Mouse (Mus musculus): ENCODE data around the gene Rabl2. TPM values are rescaled to one million over a fixed set of nuclear protein-coding genes. Genes with fewer than 3 reads are reported as not detected.
A peak's percentile ranks its signal among the peaks of the same experiment; 100 is the strongest.

Rabl2 gene
- polyA plus RNA-seq, 1 experiment from 2014 or later, result 81.8 TPM

DNA sequence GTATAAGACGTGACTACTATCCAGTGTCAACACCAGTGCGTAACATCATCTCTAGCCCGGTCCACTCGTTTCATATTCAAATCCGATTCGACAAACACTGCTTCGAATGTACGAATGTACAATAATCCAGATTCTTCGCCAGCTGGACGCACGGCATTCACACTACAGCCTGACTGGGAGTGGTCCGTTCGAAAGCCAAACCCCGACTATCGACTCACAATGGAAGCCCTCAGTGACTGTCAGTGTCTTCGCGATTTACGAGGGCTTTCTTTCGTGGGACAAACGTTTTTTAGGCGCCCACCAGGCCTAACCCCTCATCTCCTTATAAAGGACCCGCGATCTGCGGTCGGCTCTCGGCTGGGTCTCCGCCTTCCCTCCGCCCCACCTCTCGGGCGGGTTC, 406 bp downstream of the Rabl2 start:
- no peak for ATAC-seq
- peak overlapping the region; percentile 76 for H3K4me2 ChIP-seq (ENCODE audit: low read length)
- H3K27me3 ChIP-seq (replicated peaks; ENCODE audit: control insufficient read depth, insufficient read depth, low read length), result no peaks in the 10 kb centered on the region
- peak overlapping the region; percentile 79 for H3K27ac ChIP-seq (ENCODE audit: low read depth, low read length)
- H3K9ac ChIP-seq (ENCODE audit: low read depth, low read length), result peak overlapping the region; percentile 69
- no peaks in the 10 kb centered on the region for H3K9me3 ChIP-seq (ENCODE audit: control insufficient read depth, low read length)
- under 1% methylated on average over 30 of the region's 30 CpGs for WGBS
- H3K36me3 ChIP-seq (ENCODE audit: control insufficient read depth, insufficient read depth, low read length), result no peaks in the 10 kb centered on the region
- H3K4me3 ChIP-seq (ENCODE audit: low read length), result peak overlapping the region; percentile 58
- peaks cover 14% of the 10 kb centered on the region for H3K4me1 ChIP-seq (ENCODE audit: control insufficient read depth, insufficient read depth, low read depth, low read length)

DNA sequence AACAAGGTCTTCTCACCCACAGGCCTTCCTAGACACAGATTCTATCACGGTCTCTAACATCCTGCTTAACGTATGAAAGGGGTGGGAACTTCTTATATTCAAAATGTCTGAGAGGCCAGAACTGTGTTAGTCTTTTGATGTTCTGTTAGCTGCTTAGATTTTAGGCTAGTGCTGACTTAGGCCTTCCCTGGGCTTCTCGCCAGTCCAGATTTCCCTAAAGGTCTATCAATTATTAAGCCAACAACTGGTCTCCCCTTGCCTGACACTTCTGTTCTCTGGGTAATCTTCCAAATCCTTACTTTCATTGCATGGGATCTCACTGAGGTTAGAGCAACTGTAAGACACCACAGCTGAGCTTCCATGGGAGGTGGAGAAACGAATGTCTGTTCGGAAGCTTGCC, 2.6 kb downstream of the Rabl2 start:
- no peak overlapping the region for H3K9ac ChIP-seq (ENCODE audit: low read depth, low read length)
- no peak for ATAC-seq
- H3K27ac ChIP-seq (ENCODE audit: low read depth, low read length), result no peak overlapping the region
- no peak overlapping the region for H3K4me3 ChIP-seq (ENCODE audit: low read length)
- no peak overlapping the region for H3K4me2 ChIP-seq (ENCODE audit: low read length)
- no peaks in the 10 kb centered on the region for H3K36me3 ChIP-seq (ENCODE audit: control insufficient read depth, insufficient read depth, low read length)
- no peaks in the 10 kb centered on the region for H3K9me3 ChIP-seq (ENCODE audit: control insufficient read depth, low read length)
- 78% methylated on average over 5 of the region's 5 CpGs for WGBS
- peaks cover 14% of the 10 kb centered on the region for H3K4me1 ChIP-seq (ENCODE audit: control insufficient read depth, insufficient read depth, low read depth, low read length)
- H3K27me3 ChIP-seq (replicated peaks; ENCODE audit: control insufficient read depth, insufficient read depth, low read length), result no peaks in the 10 kb centered on the region

DNA sequence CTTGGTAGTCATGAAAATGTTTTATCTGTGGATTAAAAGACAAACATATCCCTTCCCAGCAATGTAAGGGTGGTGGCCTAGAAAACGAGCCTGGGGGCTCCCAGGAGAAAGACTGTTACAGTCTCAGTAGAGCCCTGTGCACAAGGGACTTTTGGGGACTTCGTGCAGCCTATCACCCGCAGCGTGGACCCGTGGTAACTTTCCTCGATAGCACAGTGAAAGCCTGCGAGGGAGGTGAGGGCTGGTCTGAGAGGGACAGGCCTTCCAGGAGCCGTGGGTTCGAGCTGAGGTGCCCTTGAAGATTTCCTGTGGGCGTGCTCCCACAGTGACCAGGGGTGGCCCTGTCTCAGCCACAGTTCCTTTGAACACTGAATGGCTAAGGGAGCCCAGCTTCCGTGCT, 6.1 kb downstream of the Rabl2 start:
- H3K36me3 ChIP-seq (ENCODE audit: control insufficient read depth, insufficient read depth, low read length), result peaks cover 11% of the 10 kb centered on the region
- H3K4me3 ChIP-seq (ENCODE audit: low read length), result no peak overlapping the region
- no peak for ATAC-seq
- no peaks in the 10 kb centered on the region for H3K27me3 ChIP-seq (replicated peaks; ENCODE audit: control insufficient read depth, insufficient read depth, low read length)
- H3K9me3 ChIP-seq (ENCODE audit: control insufficient read depth, low read length), result no peaks in the 10 kb centered on the region
- no peak overlapping the region for H3K4me2 ChIP-seq (ENCODE audit: low read length)
- WGBS, result 89% methylated on average over 11 of the region's 11 CpGs
- no peak overlapping the region for H3K27ac ChIP-seq (ENCODE audit: low read depth, low read length)
- H3K4me1 ChIP-seq (ENCODE audit: control insufficient read depth, insufficient read depth, low read depth, low read length), result peaks cover 7% of the 10 kb centered on the region
- H3K9ac ChIP-seq (ENCODE audit: low read depth, low read length), result no peak overlapping the region

DNA sequence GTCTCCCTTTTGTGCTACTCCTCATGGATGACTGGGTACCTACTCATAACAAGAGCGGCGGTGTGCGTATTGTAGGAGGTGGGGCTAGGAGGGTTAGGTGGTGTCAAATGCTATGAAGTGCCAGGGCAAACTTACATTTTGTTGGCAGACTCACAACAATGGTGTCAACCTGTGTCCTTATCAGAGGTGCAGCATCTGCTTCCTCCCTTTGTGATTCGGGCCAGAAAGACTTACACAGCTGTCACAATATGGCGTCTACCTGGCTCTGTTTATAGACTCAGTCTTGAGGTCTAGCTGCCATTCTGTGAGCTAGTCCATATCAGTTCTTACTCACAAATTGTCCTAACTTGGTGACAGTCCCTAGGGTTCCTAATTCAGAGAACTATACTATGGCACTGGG, 6.6 kb downstream of the Rabl2 start:
- H3K9me3 ChIP-seq (ENCODE audit: control insufficient read depth, low read length), result no peaks in the 10 kb centered on the region
- H3K27me3 ChIP-seq (replicated peaks; ENCODE audit: control insufficient read depth, insufficient read depth, low read length), result no peaks in the 10 kb centered on the region
- H3K9ac ChIP-seq (ENCODE audit: low read depth, low read length), result no peak overlapping the region
- 86% methylated on average over 5 of the region's 5 CpGs for WGBS
- peaks cover 1% of the 10 kb centered on the region for H3K4me1 ChIP-seq (ENCODE audit: control insufficient read depth, insufficient read depth, low read depth, low read length)
- H3K4me3 ChIP-seq (ENCODE audit: low read length), result no peak overlapping the region
- H3K36me3 ChIP-seq (ENCODE audit: control insufficient read depth, insufficient read depth, low read length), result peaks cover 11% of the 10 kb centered on the region
- H3K4me2 ChIP-seq (ENCODE audit: low read length), result no peak overlapping the region
- no peak overlapping the region for H3K27ac ChIP-seq (ENCODE audit: low read depth, low read length)
- no peak for ATAC-seq

DNA sequence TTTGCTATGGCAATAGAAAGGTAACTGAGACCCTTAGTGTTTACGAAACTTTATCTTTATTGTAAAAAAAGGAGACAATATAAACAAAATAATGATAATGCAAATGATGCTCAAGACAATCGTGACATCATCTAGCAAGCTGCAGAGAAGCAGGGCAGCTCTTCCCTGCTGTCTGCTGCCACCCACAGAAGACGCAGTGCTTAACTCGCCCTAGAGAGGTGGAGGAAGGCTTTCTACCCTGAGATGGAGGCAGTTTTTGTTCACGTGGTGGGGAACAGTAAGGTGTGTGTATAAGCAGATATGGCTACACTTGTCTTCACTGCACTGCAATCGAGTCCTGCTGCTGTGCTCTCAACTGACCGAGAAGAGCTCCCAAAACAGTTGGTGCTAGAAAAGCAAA, 9.2 kb downstream of the Rabl2 start:
- no peak overlapping the region for H3K27ac ChIP-seq (ENCODE audit: low read depth, low read length)
- no peaks in the 10 kb centered on the region for H3K27me3 ChIP-seq (replicated peaks; ENCODE audit: control insufficient read depth, insufficient read depth, low read length)
- no peak overlapping the region for H3K4me2 ChIP-seq (ENCODE audit: low read length)
- H3K4me3 ChIP-seq (ENCODE audit: low read length), result no peak overlapping the region
- peaks cover 11% of the 10 kb centered on the region for H3K36me3 ChIP-seq (ENCODE audit: control insufficient read depth, insufficient read depth, low read length)
- 89% methylated on average over 7 of the region's 7 CpGs for WGBS
- ATAC-seq, result no peak
- no peaks in the 10 kb centered on the region for H3K4me1 ChIP-seq (ENCODE audit: control insufficient read depth, insufficient read depth, low read depth, low read length)
- no peaks in the 10 kb centered on the region for H3K9me3 ChIP-seq (ENCODE audit: control insufficient read depth, low read length)
- no peak overlapping the region for H3K9ac ChIP-seq (ENCODE audit: low read depth, low read length)

DNA sequence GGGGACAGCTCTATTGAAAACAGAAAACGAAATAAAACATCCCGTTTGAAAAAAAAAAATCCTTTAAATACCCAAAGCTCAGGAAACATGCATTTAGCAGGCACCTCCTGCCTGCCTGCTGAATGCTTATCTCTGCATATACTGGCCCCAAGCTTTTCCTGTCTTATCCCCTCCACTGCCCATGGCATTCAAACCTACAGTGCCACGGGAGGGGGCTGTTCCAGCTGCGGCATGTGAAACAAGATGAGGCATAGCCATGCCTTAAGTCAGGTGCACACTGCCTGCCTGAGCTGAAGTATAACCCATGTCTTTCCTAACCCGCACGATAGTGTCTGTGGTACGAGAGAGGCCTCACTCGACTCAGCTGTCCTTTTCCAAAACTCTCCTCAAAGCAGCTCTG, 19.6 kb downstream of the Rabl2 start:
- WGBS, result 82% methylated on average over 8 of the region's 8 CpGs
- Histone ChIP-seq H3K4me1 (ENCODE audit: control insufficient read depth, insufficient read depth, low read depth, low read length) (no peaks in the 10 kb centered on the region), H3K9me3 (ENCODE audit: control insufficient read depth, low read length) (no peaks in the 10 kb centered on the region), H3K4me3 (ENCODE audit: low read length) (no peak overlapping the region), H3K4me2 (ENCODE audit: low read length) (no peak overlapping the region), H3K36me3 (ENCODE audit: control insufficient read depth, insufficient read depth, low read length) (no peaks in the 10 kb centered on the region), H3K27me3 (replicated peaks; ENCODE audit: control insufficient read depth, insufficient read depth, low read length) (no peaks in the 10 kb centered on the region), H3K27ac (ENCODE audit: low read depth, low read length) (no peak overlapping the region), H3K9ac (ENCODE audit: low read depth, low read length) (no peak overlapping the region)
- no peak for ATAC-seq

DNA sequence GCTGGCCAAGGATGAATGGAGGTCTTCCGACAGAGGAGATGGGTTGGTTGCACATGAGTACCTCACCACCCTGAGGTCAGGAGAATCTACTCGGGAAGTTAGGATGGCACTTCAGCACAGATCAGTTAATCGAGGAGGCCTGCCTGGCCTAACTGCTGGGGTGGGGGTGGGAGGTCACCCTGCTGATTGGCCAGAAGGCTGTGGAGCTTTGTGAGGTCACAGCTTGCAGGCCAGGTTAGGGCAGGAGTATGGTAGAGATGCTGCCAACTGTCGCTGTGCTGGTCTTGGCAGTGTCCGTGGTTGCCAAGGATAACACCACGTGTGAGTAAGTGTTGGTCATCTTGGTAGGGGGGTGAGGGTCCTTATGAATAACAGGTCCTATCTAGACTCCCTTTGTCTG, 23.6 kb downstream of the Rabl2 start, which contains the start of gene Acr:
Gene Acr (plus strand): TSS at position 213 of the 400 bp plus-strand sequence.
- Histone ChIP-seq H3K9ac (ENCODE audit: low read depth, low read length) (no peak within 1 kb of the TSS), H3K27ac (ENCODE audit: low read depth, low read length) (no peak within 1 kb of the TSS), H3K4me2 (ENCODE audit: low read length) (no peak within 1 kb of the TSS), H3K4me3 (ENCODE audit: low read length) (no peak within 1 kb of the TSS), H3K36me3 (ENCODE audit: control insufficient read depth, insufficient read depth, low read length) (no peaks in the 10 kb centered on the region), H3K27me3 (replicated peaks; ENCODE audit: control insufficient read depth, insufficient read depth, low read length) (no peaks in the 10 kb centered on the region), H3K9me3 (ENCODE audit: control insufficient read depth, low read length) (no peaks in the 10 kb centered on the region), H3K4me1 (ENCODE audit: control insufficient read depth, insufficient read depth, low read depth, low read length) (no peaks in the 10 kb centered on the region)
- no peak for ATAC-seq
- WGBS, result 84% methylated on average over 6 of the region's 6 CpGs

DNA sequence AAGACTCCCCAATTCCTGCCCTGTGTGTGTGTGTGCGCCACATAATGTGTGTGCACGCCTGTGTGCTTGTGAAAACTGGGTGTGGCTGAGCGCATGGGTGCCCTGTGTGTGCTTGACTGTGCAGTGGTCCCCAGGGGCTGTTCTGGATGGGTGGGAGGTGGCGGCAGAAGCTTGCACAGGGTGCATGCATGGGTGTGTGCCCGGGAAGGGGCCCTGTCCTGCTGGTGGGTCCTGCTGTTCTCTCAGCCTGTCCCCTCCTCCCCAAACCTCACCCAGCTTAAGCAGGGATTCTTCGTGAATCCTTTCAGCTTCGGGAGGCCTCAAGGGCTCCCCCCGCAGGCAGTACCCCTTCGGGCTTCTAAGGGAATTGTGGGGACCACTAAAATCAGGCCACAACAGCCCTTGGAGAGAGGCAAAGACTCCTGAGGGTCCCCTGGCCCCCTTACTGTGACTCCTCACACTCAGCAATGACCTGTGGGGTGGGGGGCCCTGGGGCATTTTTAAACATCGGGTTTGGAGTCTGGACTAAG, 32.5 kb downstream of the Rabl2 start:
- Histone ChIP-seq H3K27me3 (replicated peaks; ENCODE audit: control insufficient read depth, insufficient read depth, low read length) (peaks cover 8% of the 10 kb centered on the region), H3K9ac (ENCODE audit: low read depth, low read length) (no peak overlapping the region), H3K9me3 (ENCODE audit: control insufficient read depth, low read length) (no peaks in the 10 kb centered on the region), H3K4me3 (ENCODE audit: low read length) (no peak overlapping the region), H3K4me1 (ENCODE audit: control insufficient read depth, insufficient read depth, low read depth, low read length) (peaks cover 8% of the 10 kb centered on the region), H3K36me3 (ENCODE audit: control insufficient read depth, insufficient read depth, low read length) (no peaks in the 10 kb centered on the region), H3K27ac (ENCODE audit: low read depth, low read length) (no peak overlapping the region), H3K4me2 (ENCODE audit: low read length) (no peak overlapping the region)
- 0 out of 2 replicates have a peak, but pooled peaks have one; percentile 24 for ATAC-seq
- 50% methylated on average over 10 of the region's 10 CpGs for WGBS

DNA sequence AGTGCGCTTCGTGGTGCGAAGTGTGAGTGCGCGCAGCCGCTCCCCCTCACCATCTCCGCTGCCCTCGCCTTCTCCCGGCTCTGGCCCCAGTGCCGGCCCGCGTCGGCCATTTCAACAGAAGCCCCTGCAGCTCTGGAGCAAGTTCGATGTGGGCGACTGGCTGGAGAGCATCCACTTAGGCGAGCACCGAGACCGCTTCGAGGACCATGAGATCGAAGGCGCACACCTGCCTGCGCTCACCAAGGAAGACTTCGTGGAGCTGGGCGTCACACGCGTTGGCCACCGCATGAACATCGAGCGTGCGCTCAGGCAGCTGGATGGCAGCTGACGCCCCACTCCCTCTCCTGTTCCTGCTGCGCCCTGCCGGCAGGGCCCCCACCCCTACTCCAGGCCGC, 33.7 kb downstream of the Rabl2 start:
- Histone ChIP-seq H3K9me3 (ENCODE audit: control insufficient read depth, low read length) (no peaks in the 10 kb centered on the region), H3K27ac (ENCODE audit: low read depth, low read length) (no peak overlapping the region), H3K36me3 (ENCODE audit: control insufficient read depth, insufficient read depth, low read length) (no peaks in the 10 kb centered on the region), H3K4me2 (ENCODE audit: low read length) (peak overlapping the region; percentile 33), H3K9ac (ENCODE audit: low read depth, low read length) (no peak overlapping the region; the same call in 1 of the 2 replicates), H3K27me3 (replicated peaks; ENCODE audit: control insufficient read depth, insufficient read depth, low read length) (peaks cover 8% of the 10 kb centered on the region), H3K4me1 (ENCODE audit: control insufficient read depth, insufficient read depth, low read depth, low read length) (peaks cover 8% of the 10 kb centered on the region), H3K4me3 (ENCODE audit: low read length) (peak overlapping the region; percentile 10; the same call in 1 of the 2 replicates)
- 0 out of 2 replicates have a peak, but pooled peaks have one; percentile 9 for ATAC-seq
- 8% methylated on average over 34 of the region's 34 CpGs for WGBS
